Mouse (Mus musculus) induced T-regulatory cell, adult 2 months (primary cell): ENCODE data around the gene St6galnac1.

Experiments
- DNase-seq: peaks from one replicate; pipeline ENCODE4 v3.0.0-alpha.2; 2012; ENCODE audit warnings: low read depth

Gene St6galnac1

DNA sequence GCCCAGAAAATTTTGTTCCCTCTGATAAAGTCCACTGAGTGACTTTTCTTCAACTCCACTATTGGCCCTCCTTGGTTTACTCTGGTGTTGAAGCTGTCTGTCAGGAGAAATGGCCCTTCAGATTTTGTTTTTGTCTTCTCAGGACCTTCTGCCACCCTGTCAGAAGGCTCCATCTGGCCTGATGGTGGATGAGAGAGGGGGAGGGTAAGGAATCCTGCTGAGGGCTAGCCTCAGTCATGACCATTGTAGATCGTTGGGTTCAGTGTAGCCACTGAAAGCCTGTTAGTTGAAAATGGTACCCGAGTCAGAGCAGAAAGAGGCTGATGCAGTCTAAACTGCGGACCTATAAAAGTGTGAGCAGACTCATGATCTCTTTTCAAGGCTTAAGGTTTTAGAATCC lies 49.2 kb downstream of the St6galnac1 start:
- no peak for DNase-seq

DNA sequence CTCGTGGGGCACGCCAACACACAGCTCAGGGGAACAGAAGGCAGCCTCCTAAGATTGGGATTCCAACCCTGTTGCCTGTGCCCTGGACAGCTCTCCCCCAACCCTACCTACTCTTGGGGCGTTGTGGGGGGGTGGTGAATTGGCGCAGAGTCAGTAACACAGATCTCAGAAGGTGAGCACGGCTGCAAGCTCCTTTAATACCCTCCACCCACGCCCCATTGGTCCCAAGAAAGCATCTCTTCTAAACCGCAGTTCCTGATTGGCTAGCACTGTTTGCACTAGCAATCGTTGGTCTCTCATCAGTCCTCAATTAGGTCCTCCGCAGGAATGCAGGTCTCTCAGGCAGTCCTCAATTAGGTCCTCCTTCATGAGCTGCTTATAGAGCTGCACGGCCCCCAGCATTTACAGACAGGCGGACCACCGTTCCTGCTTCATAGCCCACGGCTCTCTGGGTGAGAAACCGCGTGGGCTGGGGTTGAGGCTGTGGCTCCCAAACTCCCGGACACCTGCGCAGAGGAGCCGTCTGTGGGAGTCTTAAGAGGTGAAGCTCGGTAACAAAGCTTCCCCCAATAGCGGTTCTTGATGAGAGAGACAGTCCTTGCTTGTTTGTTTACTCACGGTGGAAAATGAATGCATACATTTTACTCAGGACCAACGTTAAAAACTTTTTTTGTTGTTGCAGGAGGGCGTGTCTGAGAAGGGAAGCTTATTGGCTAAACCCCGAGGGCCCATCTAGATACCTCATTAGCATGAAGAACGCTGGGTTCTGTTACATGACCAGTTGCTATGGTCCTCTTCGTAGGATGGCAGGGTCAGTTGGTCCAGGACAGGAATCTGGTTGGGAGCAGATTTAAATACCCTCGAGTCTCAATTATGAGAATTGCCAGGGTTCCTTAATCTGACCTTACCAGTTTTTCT lies 50.0 kb downstream of the St6galnac1 start:
- no peak for DNase-seq

DNA sequence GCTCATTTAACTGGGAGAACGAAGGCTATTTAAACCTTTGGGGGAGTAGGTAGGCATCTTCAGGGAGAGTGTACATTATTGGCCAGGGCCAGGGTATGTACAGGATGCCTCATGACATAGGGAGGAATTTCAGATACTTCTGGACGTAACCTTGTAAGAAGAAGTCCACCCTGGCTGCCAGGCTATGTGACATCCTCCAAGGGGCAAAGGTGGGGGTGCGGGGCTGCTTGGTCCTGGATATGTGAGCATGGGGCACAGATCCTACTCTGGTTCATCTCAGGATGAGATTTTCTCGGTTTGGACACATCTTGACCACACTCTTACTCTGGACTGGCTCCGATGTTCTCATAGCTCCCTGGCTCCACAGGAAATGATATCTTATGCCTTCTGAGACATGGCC lies 52.2 kb downstream of the St6galnac1 start:
- DNase-seq: no peak

DNA sequence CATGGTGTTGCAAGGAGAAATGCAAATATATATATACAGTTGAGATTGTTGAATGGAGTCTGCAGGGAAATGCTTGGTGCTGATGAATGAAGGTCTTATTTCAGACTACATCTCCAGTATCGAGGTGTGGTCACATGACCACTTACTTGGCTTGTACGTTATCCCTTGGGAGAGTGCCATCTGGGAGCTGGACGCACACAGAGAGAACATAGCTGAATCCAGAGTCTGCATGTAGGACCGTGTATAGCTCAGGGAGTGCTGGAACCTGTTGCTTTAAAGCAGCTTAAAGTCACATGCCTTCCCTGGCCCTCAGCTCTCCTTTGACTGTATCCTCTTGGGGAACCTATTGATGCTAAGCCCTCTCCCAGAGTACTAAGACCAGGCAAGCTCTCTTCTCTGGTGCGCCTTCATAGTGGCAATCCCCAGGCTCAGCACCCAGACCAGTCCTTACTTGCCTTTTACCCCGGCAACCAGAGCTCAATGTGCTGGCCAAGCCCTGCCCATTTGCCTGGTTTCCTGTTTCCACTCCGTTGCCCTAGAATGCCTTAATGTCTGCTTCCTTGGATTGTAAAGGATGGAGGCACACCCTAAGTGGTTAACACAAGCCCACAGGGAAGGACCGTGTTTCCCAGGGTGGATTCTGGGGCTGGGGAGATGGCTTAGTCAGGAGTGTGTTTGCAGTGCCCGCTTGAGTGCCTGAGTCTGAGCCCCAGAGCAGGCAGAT lies 53.6 kb downstream of the St6galnac1 start:
- no peak for DNase-seq

DNA sequence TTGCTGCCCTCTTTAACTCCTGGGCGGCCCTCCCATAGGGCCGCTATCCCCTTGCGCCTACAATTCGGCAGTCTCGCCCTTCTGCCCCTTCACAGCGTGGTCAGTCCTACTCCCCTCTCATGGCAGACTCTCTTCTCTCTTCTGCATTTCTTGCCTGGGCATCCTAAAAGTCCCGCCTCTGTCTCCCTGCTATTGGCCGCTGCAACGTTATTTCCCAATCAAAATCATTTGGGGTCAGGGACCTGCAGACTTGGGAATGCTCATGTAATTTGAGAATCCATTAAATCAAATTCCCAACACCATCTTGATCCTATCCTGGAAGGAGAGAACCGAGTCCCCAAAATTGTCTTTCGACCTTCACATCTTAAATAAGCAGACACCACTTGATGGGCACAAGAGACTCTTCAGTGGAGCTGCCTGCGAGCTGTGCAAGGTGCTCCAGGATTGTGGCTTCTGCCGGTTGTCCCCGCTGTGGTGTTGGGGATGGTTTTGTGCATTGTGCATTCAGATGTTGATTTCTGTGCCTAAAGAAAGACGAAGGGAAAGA lies 54.9 kb downstream of the St6galnac1 start:
- no peak for DNase-seq
